Mouse (Mus musculus): Measurements from ENCODE around the gene Vmn2r85.
"Not testable (repeated sequence)": the region's sequence is repeated elsewhere in the genome, so short reads cannot be mapped to it uniquely, and the experiment has no call there.

Gene Vmn2r85

DNA sequence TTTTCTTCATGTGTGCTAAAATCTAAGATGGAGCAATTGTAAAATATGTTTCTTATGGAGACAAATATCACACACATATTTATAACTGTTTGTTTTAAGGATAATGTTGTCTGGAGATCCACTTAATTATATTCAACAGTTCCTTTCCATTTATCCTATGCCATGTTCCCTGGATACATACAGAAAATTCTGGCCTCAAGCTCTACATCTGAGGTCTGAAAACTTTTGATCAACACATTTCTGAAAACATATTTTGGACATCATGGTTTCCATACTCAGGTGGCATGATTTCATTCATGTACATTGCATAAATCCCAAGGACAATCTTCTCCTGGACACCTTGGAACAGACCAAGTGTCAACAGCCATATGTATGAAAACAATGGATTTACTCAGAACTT lies at the start of gene Vmn2r85:
TSS of gene Vmn2r85 (minus strand) at position 101 of the 400 bp plus-strand sequence.
- in situ Hi-C loops (cut with MboI) = not testable (repeated sequence)

- in situ Hi-C loops (cut with MboI) = no loop called here
Measured at GRCm38 (mm10) chr10:130470311-130470760, 40.8 kb upstream of the Vmn2r85 start.

GRCm38 (mm10) chr10:130455950-130456349 lies 26.4 kb upstream of the Vmn2r85 start, which contains the start of gene Vmn2r86:
Vmn2r86 (minus strand) TSS chr10:130456050.
- in situ Hi-C loops (cut with MboI) = not testable (repeated sequence)

- in situ Hi-C loops (cut with MboI) = no loop called here
Measured at GRCm38 (mm10) chr10:130444776-130445175, 15.3 kb upstream of the Vmn2r85 start.

- in situ Hi-C loops (cut with MboI) = not testable (repeated sequence)
Measured at GRCm38 (mm10) chr10:130434185-130434898, 4.8 kb upstream of the Vmn2r85 start.

- in situ Hi-C loops (cut with MboI) = not testable (repeated sequence)
Measured at GRCm38 (mm10) chr10:130422368-130422767, 7.1 kb downstream of the Vmn2r85 start.

GRCm38 (mm10) chr10:130420401-130420800 lies 9.1 kb downstream of the Vmn2r85 start:
- in situ Hi-C loops (cut with MboI) = no loop called here

DNA sequence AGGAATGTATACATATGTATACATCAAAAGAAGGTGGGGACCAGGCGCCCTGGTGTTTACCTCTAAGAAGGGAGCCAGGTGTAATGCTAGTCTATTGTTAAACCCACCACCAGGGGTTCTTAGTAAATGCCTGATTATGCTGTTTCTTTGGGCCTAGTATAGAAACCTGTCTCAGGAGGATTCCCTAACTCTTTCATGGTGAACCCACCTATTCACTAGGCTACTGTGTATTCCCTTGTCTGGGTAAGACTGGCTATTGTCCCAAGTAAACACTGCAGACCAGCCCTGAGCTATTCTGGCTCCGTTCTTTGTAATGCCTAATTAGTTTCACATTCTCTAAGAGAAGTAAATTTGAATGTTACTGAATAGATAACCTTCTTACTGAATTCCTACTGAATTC lies 9.5 kb downstream of the Vmn2r85 start:
- in situ Hi-C loops (cut with MboI) = not testable (repeated sequence)

DNA sequence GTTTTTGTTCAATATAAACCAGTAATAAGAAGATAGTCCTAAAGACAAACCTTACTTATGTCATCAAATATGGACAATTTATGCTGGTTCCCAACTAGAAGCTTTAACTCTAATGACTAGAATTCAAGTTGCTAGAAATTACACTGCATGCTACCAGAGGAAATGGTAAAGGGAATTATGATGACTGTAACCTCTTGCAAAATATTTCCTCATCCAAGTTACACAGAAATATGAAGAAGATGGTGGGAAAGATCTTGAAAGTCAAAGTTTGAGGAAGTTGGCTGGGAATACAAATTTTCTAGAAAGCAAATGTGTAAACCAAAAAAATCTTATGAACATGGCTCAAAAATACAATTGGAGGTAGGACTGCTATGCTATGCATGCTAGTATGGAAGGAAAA lies 13.2 kb downstream of the Vmn2r85 start:
- in situ Hi-C loops (cut with MboI) = not testable (repeated sequence)

DNA sequence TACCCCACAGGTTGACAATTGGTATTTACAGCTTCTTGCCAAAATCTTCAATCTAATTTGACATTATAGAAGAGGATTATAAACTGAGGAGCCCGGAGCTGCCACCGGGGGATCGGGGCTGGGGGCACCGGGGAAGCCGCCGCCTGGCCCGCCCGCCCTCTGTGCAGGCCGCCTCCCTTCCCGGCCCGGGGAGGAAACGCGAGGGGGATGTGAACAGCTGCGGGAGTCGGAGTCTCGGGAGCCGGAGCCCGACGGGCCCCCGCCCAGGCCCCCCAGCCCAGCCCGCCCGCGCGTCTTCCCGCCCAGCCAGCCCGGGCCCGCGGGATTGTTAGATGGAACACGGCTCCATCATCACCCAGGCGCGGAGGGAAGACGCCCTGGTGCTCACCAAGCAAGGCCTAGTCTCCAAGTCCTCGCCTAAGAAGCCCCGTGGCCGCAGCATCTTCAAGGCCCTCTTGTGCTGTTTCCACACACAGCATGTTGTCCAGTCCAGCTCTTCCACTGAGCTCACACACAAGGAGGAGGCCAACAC lies 17.3 kb downstream of the Vmn2r85 start:
- in situ Hi-C loops (cut with MboI) = not testable (repeated sequence)

DNA sequence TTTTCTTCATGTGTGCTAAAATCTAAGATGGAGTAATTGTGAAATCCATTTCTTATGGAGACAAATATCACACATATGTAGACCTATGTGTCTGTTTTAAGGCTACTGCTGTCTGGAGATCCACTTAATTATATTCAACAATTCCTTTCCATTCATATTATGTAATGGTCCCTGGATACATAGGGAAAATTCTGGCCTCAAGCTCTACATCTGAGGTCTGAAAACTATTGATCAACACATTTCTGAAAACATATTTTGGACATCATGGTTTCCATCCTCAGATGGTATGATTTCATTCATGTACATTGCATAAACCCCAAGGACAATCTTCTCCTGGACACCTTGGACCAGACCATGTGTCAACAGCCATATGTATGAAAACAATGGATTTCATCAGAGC lies 35.3 kb downstream of the Vmn2r85 start, which contains the start of gene Vmn2r84:
TSS of gene Vmn2r84 (minus strand) at position 101 of the 400 bp plus-strand sequence.
- in situ Hi-C loops (cut with MboI) = no loop called here

DNA sequence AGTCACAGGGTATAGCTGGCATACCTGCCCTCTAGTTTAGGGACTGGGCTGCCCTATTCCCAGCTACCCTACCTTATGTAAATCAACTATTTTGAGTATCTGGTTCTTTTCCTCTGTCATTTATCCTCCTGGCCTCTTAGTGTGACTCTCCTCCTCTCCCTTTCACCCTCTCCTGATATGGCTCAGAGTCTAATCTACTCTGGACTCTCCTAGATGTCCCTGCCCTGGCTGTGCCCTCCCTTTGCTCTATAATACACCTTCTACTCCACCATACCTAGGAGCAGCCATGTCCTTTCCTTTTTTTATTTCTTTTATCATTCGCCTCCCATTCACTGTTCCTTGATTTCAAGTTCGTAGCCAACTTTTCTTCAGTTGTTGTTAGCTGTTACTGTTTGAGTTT lies 54.4 kb downstream of the Vmn2r85 start:
- in situ Hi-C loops (cut with MboI) = no loop called here

DNA sequence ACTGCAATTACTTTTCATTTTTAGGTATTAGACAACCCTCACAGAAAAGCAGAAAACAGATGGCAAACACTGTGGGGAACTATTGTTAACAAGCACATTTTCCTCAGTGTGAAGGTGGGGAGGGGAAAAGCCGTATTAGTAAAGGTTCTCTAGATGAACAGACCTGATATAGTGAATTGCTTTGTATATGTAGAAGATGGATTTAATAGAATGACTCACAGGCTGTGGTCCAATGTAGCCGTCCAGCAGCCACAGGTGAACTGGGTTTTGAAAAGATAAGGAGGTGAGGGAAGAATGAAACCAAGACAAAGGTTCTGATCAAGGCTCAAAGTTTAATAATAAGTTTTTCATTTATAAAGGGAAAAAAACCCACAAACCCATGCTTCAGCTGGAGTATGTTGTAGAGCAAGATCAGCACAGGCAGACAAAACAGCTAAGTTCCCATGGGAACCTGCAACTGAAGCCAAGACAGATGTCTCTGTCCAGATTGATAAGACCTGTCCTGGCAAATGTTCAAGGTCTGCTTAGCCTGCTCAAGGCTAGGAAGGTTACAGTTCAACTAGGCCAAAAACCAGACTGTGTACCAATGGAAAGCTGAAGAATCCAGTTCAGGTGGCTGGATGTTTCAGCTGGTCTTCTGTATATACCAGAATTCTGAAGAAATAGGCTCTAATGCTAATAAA lies 56.9 kb downstream of the Vmn2r85 start:
- in situ Hi-C loops (cut with MboI) = no loop called here

GRCm38 (mm10) chr10:130371644-130372043 lies 57.9 kb downstream of the Vmn2r85 start:
- in situ Hi-C loops (cut with MboI) = no loop called here

DNA sequence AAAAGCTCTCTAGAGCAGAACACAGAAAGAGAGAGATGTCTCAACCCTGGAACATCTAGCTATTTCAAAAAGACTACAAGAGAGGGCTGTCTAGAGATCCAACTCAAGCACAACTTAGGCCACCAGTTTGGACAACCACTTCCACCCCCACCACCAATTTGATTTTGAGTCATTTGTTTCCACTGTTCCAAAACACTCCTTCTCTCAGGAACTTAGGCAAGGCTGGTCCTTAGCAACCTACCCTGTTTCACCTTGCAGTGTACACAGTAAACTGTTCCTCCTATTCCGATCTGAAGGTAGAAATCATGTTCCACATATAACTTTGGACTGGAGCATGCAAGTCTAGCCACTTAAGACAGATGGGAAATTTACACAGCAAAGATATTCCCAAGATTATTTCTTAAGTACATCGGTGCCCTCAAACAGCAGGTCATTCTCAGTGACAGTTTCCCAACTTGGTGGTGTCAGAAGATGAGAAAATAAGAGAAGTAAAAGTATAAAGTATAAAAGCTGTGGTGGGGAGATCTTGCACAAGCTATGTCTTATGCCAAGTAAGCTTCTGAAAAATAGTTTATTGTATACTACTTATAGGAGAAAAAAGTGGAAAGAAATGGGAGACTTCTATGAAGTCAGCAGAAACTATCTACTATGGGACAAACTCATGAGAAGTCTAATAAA lies 59.4 kb downstream of the Vmn2r85 start:
- in situ Hi-C loops (cut with MboI) = no loop called here

DNA sequence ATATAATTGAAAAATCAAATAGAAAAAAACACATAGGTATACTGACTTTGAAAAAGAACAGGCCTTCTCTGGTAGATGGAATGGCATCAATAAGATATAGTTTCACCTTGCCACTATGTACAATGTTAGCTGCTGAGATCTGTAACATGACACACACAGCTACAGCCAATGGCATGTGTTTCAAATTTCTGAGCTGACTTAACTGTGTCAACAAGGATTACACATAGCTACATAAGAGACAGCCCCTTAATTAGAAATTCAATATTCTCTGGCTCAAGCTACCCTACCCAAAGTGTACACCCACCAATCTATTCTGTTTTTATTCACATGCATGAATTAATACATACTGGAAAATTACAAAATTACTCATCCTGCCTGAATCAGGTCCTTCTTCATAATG lies 61.1 kb downstream of the Vmn2r85 start:
- in situ Hi-C loops (cut with MboI) = loop anchor here (10.0 kb wide), 1 partner anchor 54 kb away; no protein-coding TSS in a partner anchor

- in situ Hi-C loops (cut with MboI) = loop anchor here (10.0 kb wide), 1 partner anchor 50 kb away; no protein-coding TSS in a partner anchor
Measured at GRCm38 (mm10) chr10:130364766-130365165, 64.7 kb downstream of the Vmn2r85 start.

Measured in mature B cell (primary cell).